Mouse (Mus musculus) kidney, postnatal 0 days (tissue): Measurements from ENCODE around the gene Mat2b. TPM values are rescaled to one million over a fixed set of nuclear protein-coding genes. Genes with fewer than 3 reads are reported as not detected.

ENCODE experiments used
- ATAC-seq: fragments of 200-750 bp; cut with Nextera tagmentation; replicated peaks from 2 replicates; pipeline ENCODE4 v1.8.0; 2017; ENCODE audit warnings: low read depth, moderate number of reproducible peaks, moderate TSS enrichment, moderate library complexity; ENCODE audit not compliant: low FRiP score
- DNase-seq: peaks from one replicate; pipeline ENCODE4 v3.0.0-alpha.2; 2016; ENCODE audit warnings: low spot score
- H3K27ac ChIP-seq: fragments of 300-500 bp; sonication (generic); 2 replicates; pipeline ENCODE4 v1.5.1; 2014; ENCODE audit warnings: mild to moderate bottlenecking
- H3K27me3 ChIP-seq: fragments of 300-500 bp; sonication (generic); 2 replicates; pipeline ENCODE4 v1.6.1; 2014; ENCODE audit warnings: low read length, mixed read lengths; ENCODE audit not compliant: insufficient read depth
- H3K36me3 ChIP-seq: fragments of 300-500 bp; sonication (generic); 2 replicates; pipeline ENCODE4 v1.6.1; 2014; ENCODE audit warnings: low read length, mixed read lengths; ENCODE audit not compliant: insufficient read depth
- H3K4me1 ChIP-seq: fragments of 300-500 bp; sonication (generic); replicated peaks from 2 replicates; pipeline ENCODE4 v1.6.1; 2014; ENCODE audit warnings: antibody characterized with exemption, low read length, mixed read lengths; ENCODE audit not compliant: insufficient read depth
- H3K4me2 ChIP-seq: fragments of 300-500 bp; sonication (generic); 2 replicates; pipeline ENCODE4 v1.6.1; 2014; ENCODE audit warnings: mild to moderate bottlenecking, low read length, moderate library complexity, mixed read lengths
- H3K4me3 ChIP-seq: fragments of 300-500 bp; sonication (generic); replicated peaks from 2 replicates; pipeline ENCODE4 v1.5.1; 2014; ENCODE audit warnings: low read depth, low read length
- H3K9ac ChIP-seq: fragments of 300-500 bp; sonication (generic); 2 replicates; pipeline ENCODE4 v1.6.1; 2014; ENCODE audit warnings: low read depth, low read length
- H3K9me3 ChIP-seq: fragments of 300-500 bp; sonication (generic); replicated peaks from 2 replicates; pipeline ENCODE4 v1.6.1; 2016; ENCODE audit warnings: low read length, inconsistent platforms, mixed read lengths
- CTCF ChIP-seq: IDR thresholded peaks from 2 replicates; pipeline ENCODE4 v1.5.1; 2016; ENCODE audit warnings: antibody characterized with exemption, low read depth, mild to moderate bottlenecking, moderate library complexity
- WGBS: fragments of 180-500 bp; shearing (Covaris S2); extraction: QIAGEN DNeasy Blood & Tissue Kit; methylation state at CpG from one replicate; pipeline ENCODE4 v1.1.7; 2014; 5-methylcytosine and 5-hydroxymethylcytosine counted together
- polyA plus RNA-seq: library from polyadenylated mRNA; unstranded; fragments of >200 nt; fragmentation: Nextera tagmentation; extraction: Ambion mirVana; gene quantifications from 2 replicates; pipeline ENCODE4 v1.2.1, GENCODE M21; 2015

The Mat2b gene
- 118 and 121 TPM in 2 replicates for polyA plus RNA-seq

DNA sequence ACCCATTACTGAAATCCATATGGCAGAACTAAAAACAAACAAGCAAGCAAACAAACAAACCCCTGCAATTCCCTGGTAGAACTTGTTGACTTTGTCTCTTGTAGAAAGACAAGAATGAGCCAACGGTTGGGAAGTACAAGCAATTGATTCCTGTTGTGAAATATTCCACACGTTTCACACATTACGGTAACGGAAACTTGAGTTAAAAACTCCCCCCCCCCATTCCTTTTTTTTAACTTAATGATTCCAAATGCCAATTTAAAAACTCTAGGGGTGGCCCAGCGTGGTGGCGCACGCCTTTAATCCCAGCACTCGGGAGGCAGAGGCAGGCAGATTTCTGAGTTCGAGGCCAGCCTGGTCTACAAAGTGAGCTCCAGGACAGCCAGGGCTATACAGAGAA is at the start of gene Mat2b:
Gene Mat2b, minus strand, starts transcription at position 101 of the 400 bp plus-strand sequence.
- no peaks in the 10 kb centered on the region for H3K9me3 ChIP-seq
- peak within 1 kb of the TSS; percentile 92 for H3K4me2 ChIP-seq
- no peak for DNase-seq
- peak within 1 kb of the TSS; percentile 93 for H3K27ac ChIP-seq
- WGBS, result 83% methylated on average over 9 of the region's 9 CpGs
- ATAC-seq, result no peak
- peak within 1 kb of the TSS; percentile 94 for H3K4me3 ChIP-seq
- TF ChIP-seq CTCF, result no peak
- H3K4me1 ChIP-seq, result peaks cover 9% of the 10 kb centered on the region; the same call in 1 of the 2 replicates
- no peaks in the 10 kb centered on the region for H3K27me3 ChIP-seq
- no peaks in the 10 kb centered on the region for H3K36me3 ChIP-seq
- H3K9ac ChIP-seq, result peak within 1 kb of the TSS; percentile 75

- no peak overlapping the region for H3K4me2 ChIP-seq
- no peaks in the 10 kb centered on the region for H3K27me3 ChIP-seq
- no peak for ATAC-seq
- 78% methylated on average over 3 of the region's 3 CpGs for WGBS
- no peak overlapping the region for H3K27ac ChIP-seq
- TF ChIP-seq CTCF, result no peak
- H3K4me1 ChIP-seq, result no peaks in the 10 kb centered on the region
- DNase-seq, result no peak
- no peak overlapping the region for H3K9ac ChIP-seq
- H3K36me3 ChIP-seq, result peaks cover 6% of the 10 kb centered on the region; the same call in 1 of the 2 replicates
- no peak overlapping the region for H3K4me3 ChIP-seq
- no peaks in the 10 kb centered on the region for H3K9me3 ChIP-seq
These were observed 49.3 kb upstream of the Mat2b start for GRCm38 (mm10) chr11:40744348-40744747.

- H3K36me3 ChIP-seq, result peaks cover 13% of the 10 kb centered on the region; the same call in 1 of the 2 replicates
These were observed 46.7 kb upstream of the Mat2b start for GRCm38 (mm10) chr11:40741605-40742262.

DNA sequence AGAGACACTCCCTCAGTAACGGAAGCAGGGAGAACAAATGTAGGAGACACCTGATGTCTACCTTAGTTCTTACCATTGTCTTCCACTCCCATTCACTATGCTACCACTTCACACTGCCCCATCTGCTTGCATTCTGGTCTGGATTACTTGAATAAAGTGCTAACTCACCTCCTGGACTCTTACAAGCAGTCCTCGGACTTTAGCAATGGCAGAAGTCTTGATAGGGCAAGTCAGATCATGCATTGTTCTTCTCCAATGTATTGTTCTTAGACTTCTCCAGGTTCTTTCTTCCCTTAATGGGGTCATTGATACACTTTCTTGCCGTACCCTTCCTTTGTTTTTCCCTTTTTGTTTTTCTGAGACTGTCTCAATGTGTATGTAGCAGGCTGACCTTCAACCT is 42.4 kb upstream of the Mat2b start:
- no peaks in the 10 kb centered on the region; the same call in 1 of the 2 replicates for H3K4me1 ChIP-seq
- no peak overlapping the region for H3K4me3 ChIP-seq
- H3K27me3 ChIP-seq, result no peaks in the 10 kb centered on the region
- WGBS, result 90% methylated on average over 3 of the region's 3 CpGs
- no peak overlapping the region for H3K4me2 ChIP-seq
- no peak for TF ChIP-seq CTCF
- H3K36me3 ChIP-seq, result peaks cover 15% of the 10 kb centered on the region; the same call in 1 of the 2 replicates
- no peak for ATAC-seq
- DNase-seq, result no peak
- H3K9ac ChIP-seq, result no peak overlapping the region
- no peak overlapping the region for H3K27ac ChIP-seq
- H3K9me3 ChIP-seq, result no peaks in the 10 kb centered on the region

More at GRCm38 (mm10) chr11:40741605-40742262, 46.7 kb upstream of the Mat2b start:
- no peak for TF ChIP-seq CTCF
- Histone ChIP-seq H3K4me1 (no peaks in the 10 kb centered on the region), H3K27me3 (no peaks in the 10 kb centered on the region), H3K4me2 (no peak overlapping the region), H3K4me3 (no peak overlapping the region), H3K9me3 (no peaks in the 10 kb centered on the region), H3K9ac (no peak overlapping the region), H3K27ac (no peak overlapping the region)
- 92% methylated on average over 12 of the region's 12 CpGs for WGBS
- DNase-seq, result no peak
- no peak for ATAC-seq

- no peak for ATAC-seq
- peaks cover 6% of the 10 kb centered on the region for H3K4me1 ChIP-seq
- peak overlapping the region; percentile 76 for H3K4me3 ChIP-seq
- peak overlapping the region; percentile 81 for H3K27ac ChIP-seq
- no peak for TF ChIP-seq CTCF
- peak; percentile 34 for DNase-seq
- peak overlapping the region; percentile 90 for H3K4me2 ChIP-seq
- peak overlapping the region; percentile 91 for H3K9ac ChIP-seq
- no peaks in the 10 kb centered on the region for H3K27me3 ChIP-seq
- H3K9me3 ChIP-seq, result no peaks in the 10 kb centered on the region
- peaks cover 10% of the 10 kb centered on the region; the same call in 1 of the 2 replicates for H3K36me3 ChIP-seq
- 4% methylated on average over 11 of the region's 11 CpGs for WGBS
These were observed 39.3 kb upstream of the Mat2b start for GRCm38 (mm10) chr11:40734251-40734752.

GRCm38 (mm10) chr11:40733339-40734174 is 38.6 kb upstream of the Mat2b start, which contains the start of the genes Hmmr and Nudcd2:
Gene Hmmr (minus strand): TSS chr11:40733422.
Gene Nudcd2 (plus strand): TSS chr11:40733667.
- H3K9me3 ChIP-seq, result no peaks in the 10 kb centered on the region
- H3K9ac ChIP-seq, result peak within 1 kb of the TSS; percentile 91
- H3K27ac ChIP-seq, result peak within 1 kb of the TSS; percentile 81
- peak within 1 kb of the TSS; percentile 76 for H3K4me3 ChIP-seq
- DNase-seq, result peak; percentile 99
- peak within 1 kb of the TSS; percentile 91 for H3K4me2 ChIP-seq
- TF ChIP-seq CTCF, result no peak
- H3K27me3 ChIP-seq, result no peaks in the 10 kb centered on the region
- 0 out of 2 replicates have a peak, but pooled peaks cover 5% of the 10 kb centered on the region for H3K36me3 ChIP-seq
- H3K4me1 ChIP-seq, result peaks cover 6% of the 10 kb centered on the region
- peak; percentile 99 for ATAC-seq
- WGBS, result under 1% methylated on average over 52 of the region's 52 CpGs
